Mouse (Mus musculus): ENCODE data around the gene Map2k1.
"Not testable (repeated sequence)": the region's sequence is repeated elsewhere in the genome, so short reads cannot be mapped to it uniquely, and the experiment has no call there.

GRCm38 (mm10) chr9:64303086-64303485, 49.7 kb upstream of the Map2k1 start:
- not testable (repeated sequence) for TF ChIP-seq CTCF (conservative IDR thresholded peaks at IDR 0.05; ENCODE audit: low read length); NANOG (IDR thresholded peaks at IDR 0.05; ENCODE audit: borderline replicate concordance, low read length)

Data from E14TG2a.4 (cell line).